Mouse (Mus musculus) hindbrain, embryonic 14.5 days (tissue): Measurements from ENCODE around the gene Spop. TPM values are rescaled to one million over a fixed set of nuclear protein-coding genes. Genes with fewer than 3 reads are reported as not detected.

ENCODE experiments used
- ATAC-seq: fragments of 200-750 bp; cut with Nextera tagmentation; 2 replicates; pipeline ENCODE4 v1.8.0; 2017; ENCODE audit warnings: moderate number of reproducible peaks, mild to moderate bottlenecking, moderate TSS enrichment, moderate library complexity; ENCODE audit not compliant: low FRiP score
- DNase-seq: peaks from one replicate; pipeline ENCODE4 v3.0.0-alpha.2; 2015; ENCODE audit warnings: low spot score
- H3K27ac ChIP-seq: fragments of 300-500 bp; sonication (generic); 2 replicates; pipeline ENCODE4 v1.5.1; 2014; ENCODE audit warnings: mild to moderate bottlenecking, moderate library complexity
- H3K27me3 ChIP-seq: fragments of 300-500 bp; sonication (generic); 2 replicates; pipeline ENCODE4 v1.6.1; 2014; ENCODE audit warnings: mild to moderate bottlenecking, low read length, mixed read lengths; ENCODE audit not compliant: control insufficient read depth, insufficient read depth
- H3K36me3 ChIP-seq: fragments of 300-500 bp; sonication (generic); replicated peaks from 2 replicates; pipeline ENCODE4 v1.6.1; 2014; ENCODE audit not compliant: control insufficient read depth, insufficient read depth
- H3K4me1 ChIP-seq: fragments of 300-500 bp; sonication (generic); replicated peaks from 2 replicates; pipeline ENCODE4 v1.6.1; 2014; ENCODE audit warnings: antibody characterized with exemption, low read length, mixed read lengths; ENCODE audit not compliant: control insufficient read depth, insufficient read depth
- H3K4me2 ChIP-seq: fragments of 300-500 bp; sonication (generic); replicated peaks from 2 replicates; pipeline ENCODE4 v1.6.1; 2014; ENCODE audit warnings: mild to moderate bottlenecking, moderate library complexity
- H3K4me3 ChIP-seq: fragments of 300-500 bp; sonication (generic); replicated peaks from 2 replicates; pipeline ENCODE4 v1.5.1; 2014; ENCODE audit warnings: mild to moderate bottlenecking, low read length
- H3K9ac ChIP-seq: fragments of 300-500 bp; sonication (generic); 2 replicates; pipeline ENCODE4 v1.6.1; 2014
- H3K9me3 ChIP-seq: fragments of 300-500 bp; sonication (generic); 2 replicates; pipeline ENCODE4 v1.6.1; 2016; ENCODE audit warnings: low read length; ENCODE audit not compliant: control insufficient read depth
- WGBS: fragments of 180-500 bp; shearing (Covaris S2); extraction: QIAGEN DNeasy Blood & Tissue Kit; methylation state at CpG from one replicate; pipeline ENCODE4 v1.1.7; 2014; 5-methylcytosine and 5-hydroxymethylcytosine counted together
- polyA plus RNA-seq: library from polyadenylated mRNA; unstranded; fragments of >200 nt; fragmentation: Nextera tagmentation; extraction: Ambion mirVana; gene quantifications from 2 replicates; pipeline ENCODE4 v1.2.1, GENCODE M21; 2014

The Spop gene
- polyA plus RNA-seq, 1 experiment from 2014 or later, result 160 TPM

GRCm38 (mm10) chr11:95431344-95431743 lies 17.5 kb downstream of the Spop start:
- 87% methylated on average over 2 of the region's 2 CpGs for WGBS
- Histone ChIP-seq H3K27me3 (no peaks in the 10 kb centered on the region), H3K4me2 (no peak overlapping the region), H3K4me1 (no peaks in the 10 kb centered on the region), H3K9ac (no peak overlapping the region), H3K4me3 (no peak overlapping the region), H3K9me3 (no peaks in the 10 kb centered on the region), H3K36me3 (peaks cover 8% of the 10 kb centered on the region; the same call in 1 of the 2 replicates), H3K27ac (no peak overlapping the region)
- no peak for ATAC-seq
- no peak for DNase-seq

DNA sequence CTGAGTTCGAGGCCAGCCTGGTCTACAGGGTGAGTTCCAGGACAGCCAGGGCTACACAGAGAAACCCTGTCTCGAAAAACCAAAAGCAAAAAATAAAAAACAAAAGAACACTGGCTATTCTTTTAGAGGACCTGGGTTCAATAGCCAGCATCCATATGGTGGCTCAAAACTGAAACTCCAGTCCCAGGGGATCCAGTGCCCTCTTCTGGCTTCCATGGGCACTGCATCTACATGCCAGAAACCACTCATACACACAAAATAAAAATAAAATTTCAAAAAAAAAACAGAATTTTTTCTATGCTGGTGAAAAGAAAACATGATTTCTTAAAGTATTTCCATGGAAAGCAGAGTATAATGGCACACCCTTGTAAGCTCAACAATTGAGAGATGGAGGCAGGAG lies 18.3 kb downstream of the Spop start:
- Histone ChIP-seq H3K27ac (no peak overlapping the region), H3K9me3 (no peaks in the 10 kb centered on the region), H3K4me1 (no peaks in the 10 kb centered on the region), H3K4me2 (no peak overlapping the region), H3K27me3 (no peaks in the 10 kb centered on the region), H3K9ac (no peak overlapping the region), H3K4me3 (no peak overlapping the region), H3K36me3 (peaks cover 9% of the 10 kb centered on the region; the same call in 1 of the 2 replicates)
- 85% methylated on average over 2 of the region's 2 CpGs for WGBS
- no peak for ATAC-seq
- DNase-seq, result no peak

- DNase-seq, result no peak
- Histone ChIP-seq H3K4me2 (no peak overlapping the region), H3K36me3 (0 out of 2 replicates have a peak, but pooled peaks cover 2% of the 10 kb centered on the region), H3K27me3 (no peaks in the 10 kb centered on the region), H3K9ac (no peak overlapping the region), H3K4me1 (no peaks in the 10 kb centered on the region), H3K27ac (no peak overlapping the region), H3K4me3 (no peak overlapping the region), H3K9me3 (no peaks in the 10 kb centered on the region)
- ATAC-seq, result no peak
- 24% methylated on average over 2 of the region's 2 CpGs for WGBS
Measured at GRCm38 (mm10) chr11:95445371-95445770, 31.5 kb downstream of the Spop start.

DNA sequence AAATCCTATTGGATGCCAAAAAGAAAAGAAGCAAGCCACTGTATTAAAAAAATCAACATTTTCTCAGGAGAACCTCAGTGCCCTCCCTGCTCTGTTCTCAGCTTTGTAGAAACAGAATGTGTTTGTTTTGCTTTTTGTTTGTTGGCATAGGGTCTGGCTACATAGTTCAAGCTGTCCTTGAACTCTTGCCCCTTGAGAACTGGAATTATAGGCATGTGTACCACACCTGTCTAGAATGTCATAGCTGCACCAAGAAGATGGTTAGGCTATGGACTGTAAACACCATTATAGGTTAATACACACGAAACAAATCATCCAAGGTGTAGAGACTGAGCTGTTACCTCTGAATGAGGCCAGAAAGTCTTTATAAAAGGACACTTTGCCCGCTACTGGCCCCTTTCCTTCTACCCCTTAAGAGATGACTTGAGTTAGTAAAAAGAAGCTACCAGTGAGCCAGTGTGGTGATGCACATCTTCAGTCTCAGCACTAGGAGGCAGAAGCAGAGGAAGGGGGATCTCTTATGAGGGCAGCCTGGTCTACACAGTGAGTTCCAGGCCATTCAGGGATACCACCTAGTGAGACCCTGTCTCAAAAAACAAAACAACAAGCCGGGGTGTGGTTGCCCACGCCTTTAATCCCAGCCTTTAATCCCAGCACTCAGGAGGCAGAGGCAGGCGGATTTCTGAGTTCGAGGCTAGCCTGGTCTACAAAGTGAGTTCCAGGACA lies 32.9 kb downstream of the Spop start:
- Histone ChIP-seq H3K9me3 (no peaks in the 10 kb centered on the region), H3K36me3 (0 out of 2 replicates have a peak, but pooled peaks cover 4% of the 10 kb centered on the region), H3K4me2 (no peak overlapping the region), H3K4me3 (no peak overlapping the region), H3K9ac (no peak overlapping the region), H3K4me1 (no peaks in the 10 kb centered on the region), H3K27ac (no peak overlapping the region), H3K27me3 (no peaks in the 10 kb centered on the region)
- 94% methylated on average over 6 of the region's 6 CpGs for WGBS
- ATAC-seq (no peak), DNase-seq (no peak)

DNA sequence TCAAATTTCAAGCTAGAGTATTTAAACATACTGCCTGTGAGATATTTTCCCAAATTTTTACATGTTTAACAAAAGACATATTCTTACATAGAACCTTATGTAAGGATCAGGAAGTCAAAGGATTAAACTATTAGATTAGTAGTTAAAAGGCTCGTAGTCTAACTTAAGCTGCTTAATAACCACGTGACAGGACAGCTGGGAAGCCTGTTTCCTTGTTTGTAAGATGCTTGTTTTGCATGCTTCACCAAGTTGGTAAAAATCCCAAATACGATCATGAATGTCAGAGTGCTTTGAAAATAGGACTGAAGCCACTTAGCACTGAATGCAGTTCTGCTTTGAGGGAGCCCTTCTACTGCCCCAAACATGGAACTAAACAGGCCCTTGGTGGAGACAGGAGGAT lies 34.5 kb downstream of the Spop start:
- H3K4me1 ChIP-seq, result no peaks in the 10 kb centered on the region
- no peaks in the 10 kb centered on the region for H3K27me3 ChIP-seq
- WGBS, result 68% methylated on average over 3 of the region's 3 CpGs
- H3K27ac ChIP-seq, result no peak overlapping the region
- H3K4me2 ChIP-seq, result no peak overlapping the region
- H3K36me3 ChIP-seq, result peaks cover 4% of the 10 kb centered on the region; the same call in 1 of the 2 replicates
- ATAC-seq (no peak), DNase-seq (no peak)
- no peaks in the 10 kb centered on the region for H3K9me3 ChIP-seq
- no peak overlapping the region for H3K4me3 ChIP-seq
- H3K9ac ChIP-seq, result no peak overlapping the region

GRCm38 (mm10) chr11:95455331-95455730 lies 41.5 kb downstream of the Spop start:
- Histone ChIP-seq H3K4me1 (no peaks in the 10 kb centered on the region), H3K36me3 (peaks cover 2% of the 10 kb centered on the region; the same call in 1 of the 2 replicates), H3K9ac (no peak overlapping the region), H3K27me3 (no peaks in the 10 kb centered on the region), H3K4me3 (no peak overlapping the region), H3K9me3 (no peaks in the 10 kb centered on the region), H3K4me2 (no peak overlapping the region), H3K27ac (no peak overlapping the region)
- 72% methylated on average over 8 of the region's 8 CpGs for WGBS
- ATAC-seq, result no peak
- no peak for DNase-seq

DNA sequence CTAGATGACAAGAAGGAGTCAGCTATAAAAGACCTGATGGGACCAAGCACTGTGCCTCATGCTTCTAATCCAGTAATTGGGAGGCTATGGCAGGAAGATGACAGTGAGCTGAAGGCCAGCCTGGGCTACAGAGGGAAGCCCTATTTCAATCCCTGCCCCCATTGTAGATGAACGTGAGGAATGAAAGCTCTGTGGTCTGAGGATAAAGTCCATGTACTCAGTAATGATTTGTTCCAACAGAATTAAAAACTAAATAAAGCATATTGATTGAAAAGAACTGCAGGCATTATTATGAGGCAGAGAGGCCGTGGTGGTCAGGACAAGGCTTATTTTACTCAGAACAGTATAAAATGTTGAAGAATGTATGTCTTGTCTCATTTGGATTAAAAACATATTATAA lies 47.0 kb downstream of the Spop start:
- no peak overlapping the region for H3K4me3 ChIP-seq
- H3K27ac ChIP-seq, result no peak overlapping the region
- ATAC-seq (no peak), DNase-seq (no peak)
- 78% methylated on average over 2 of the region's 2 CpGs for WGBS
- H3K9me3 ChIP-seq, result no peaks in the 10 kb centered on the region
- H3K27me3 ChIP-seq, result no peaks in the 10 kb centered on the region
- H3K36me3 ChIP-seq, result no peaks in the 10 kb centered on the region
- H3K4me1 ChIP-seq, result no peaks in the 10 kb centered on the region
- H3K4me2 ChIP-seq, result no peak overlapping the region
- no peak overlapping the region for H3K9ac ChIP-seq

GRCm38 (mm10) chr11:95462168-95462567 lies 48.3 kb downstream of the Spop start:
- Histone ChIP-seq H3K9ac (no peak overlapping the region), H3K27ac (no peak overlapping the region), H3K4me1 (no peaks in the 10 kb centered on the region), H3K4me3 (no peak overlapping the region), H3K27me3 (no peaks in the 10 kb centered on the region), H3K9me3 (no peaks in the 10 kb centered on the region), H3K4me2 (no peak overlapping the region), H3K36me3 (no peaks in the 10 kb centered on the region)
- 94% methylated on average over 3 of the region's 3 CpGs for WGBS
- ATAC-seq (no peak), DNase-seq (no peak)

GRCm38 (mm10) chr11:95467731-95468130 lies 53.9 kb downstream of the Spop start:
- ATAC-seq (no peak), DNase-seq (no peak)
- H3K36me3 ChIP-seq, result peaks cover 15% of the 10 kb centered on the region
- no peak overlapping the region for H3K9ac ChIP-seq
- WGBS, result 97% methylated on average over 1 of the region's 1 CpGs
- no peak overlapping the region for H3K4me2 ChIP-seq
- no peak overlapping the region for H3K27ac ChIP-seq
- H3K4me1 ChIP-seq, result no peaks in the 10 kb centered on the region
- H3K9me3 ChIP-seq, result no peaks in the 10 kb centered on the region
- H3K4me3 ChIP-seq, result no peak overlapping the region
- no peaks in the 10 kb centered on the region for H3K27me3 ChIP-seq

DNA sequence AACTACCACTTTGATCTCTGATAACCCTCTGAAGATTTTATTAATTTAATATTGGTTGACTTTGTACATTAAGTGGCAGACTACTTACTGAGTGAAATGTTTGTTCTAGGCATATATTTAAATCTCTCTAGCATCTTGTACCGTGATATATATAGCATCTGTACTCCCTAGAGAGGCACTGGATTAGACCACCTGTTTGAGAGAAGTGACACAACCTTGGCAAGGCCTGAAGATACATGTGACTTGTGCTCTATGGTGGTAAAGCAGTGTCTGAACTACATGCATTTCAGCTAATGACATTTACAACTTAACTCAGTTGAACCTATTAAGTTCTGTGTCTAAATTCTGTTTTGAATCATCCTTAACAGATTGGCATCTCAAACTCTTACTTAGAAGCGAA lies 59.1 kb downstream of the Spop start:
- Histone ChIP-seq H3K4me3 (no peak overlapping the region), H3K27ac (no peak overlapping the region), H3K4me1 (no peaks in the 10 kb centered on the region), H3K36me3 (peaks cover 54% of the 10 kb centered on the region), H3K9ac (no peak overlapping the region), H3K4me2 (no peak overlapping the region), H3K27me3 (no peaks in the 10 kb centered on the region), H3K9me3 (no peaks in the 10 kb centered on the region)
- 89% methylated on average over 2 of the region's 2 CpGs for WGBS
- DNase-seq, result no peak
- no peak for ATAC-seq
